Mouse (Mus musculus): ENCODE results near the gene Fndc5.
A peak's percentile ranks its signal among the peaks of the same experiment; 100 is the strongest.

The Fndc5 gene

DNA sequence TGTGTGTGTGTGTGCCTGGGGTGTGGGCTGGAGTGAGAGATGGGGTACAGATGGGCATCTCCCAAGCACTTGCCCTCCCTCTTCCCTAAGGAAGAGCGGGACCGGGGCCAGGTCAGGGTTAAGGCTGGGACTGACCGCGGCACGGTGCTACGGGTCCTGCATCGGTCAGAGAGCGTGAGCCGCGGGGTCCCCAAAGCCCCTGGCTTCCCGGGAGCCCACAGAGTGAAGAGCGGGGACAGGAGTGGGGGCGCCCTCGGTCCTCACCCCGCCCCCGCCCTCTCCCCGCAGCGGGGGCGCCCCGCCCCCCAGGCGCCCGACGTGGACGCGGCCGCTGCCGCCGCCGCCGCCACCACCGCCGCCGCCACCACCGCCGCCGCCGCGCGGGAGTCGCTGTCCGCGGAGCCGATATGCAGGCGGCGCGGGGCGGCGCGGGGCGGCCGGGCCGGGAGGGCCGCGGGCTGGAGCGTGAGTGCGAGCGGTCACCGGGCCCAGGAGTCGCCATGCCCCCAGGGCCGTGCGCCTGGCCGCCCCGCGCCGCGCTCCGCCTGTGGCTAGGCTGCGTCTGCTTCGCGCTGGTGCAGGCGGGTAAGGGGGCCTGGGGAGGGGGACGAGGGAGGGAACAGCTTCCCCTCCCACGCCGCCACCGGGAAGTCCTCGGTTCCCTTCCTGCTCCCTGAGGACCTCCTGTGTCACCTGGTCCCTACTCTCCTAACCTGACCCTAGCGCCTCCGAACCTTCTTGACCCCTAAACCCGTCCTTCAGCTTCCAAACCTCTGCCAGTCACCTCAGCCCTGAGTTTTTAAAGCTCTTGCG is at the start of gene Fndc5:
TSS of gene Fndc5 (plus strand) at position 421 of the 813 bp plus-strand sequence.
- peak; percentile 46 for DNase-seq (ENCODE audit: low spot score)

DNA sequence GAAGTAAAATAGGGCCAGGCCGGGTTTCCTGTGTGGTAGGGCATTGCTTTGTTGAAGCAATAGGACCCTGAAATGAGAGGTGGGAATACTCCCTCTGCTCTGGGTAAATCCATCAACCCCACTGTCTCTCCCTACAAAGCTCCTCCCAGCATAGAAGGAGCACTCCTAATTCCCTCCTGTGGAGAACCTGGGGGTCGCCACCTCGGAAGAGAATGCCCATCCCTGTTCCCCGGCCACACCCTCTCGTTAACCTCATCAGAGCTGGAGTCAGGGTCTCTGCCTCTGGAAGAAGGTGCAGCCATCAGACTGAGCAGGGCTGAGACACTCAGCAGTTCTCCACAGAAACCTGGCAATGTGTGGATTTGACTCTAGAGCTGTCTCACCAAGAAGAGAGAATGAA is 48.9 kb upstream of the Fndc5 start:
- DNase-seq (ENCODE audit: low spot score) = no peak

GRCm38 (mm10) chr4:129095276-129095675 is 41.5 kb upstream of the Fndc5 start:
- DNase-seq (ENCODE audit: low spot score) = no peak

DNA sequence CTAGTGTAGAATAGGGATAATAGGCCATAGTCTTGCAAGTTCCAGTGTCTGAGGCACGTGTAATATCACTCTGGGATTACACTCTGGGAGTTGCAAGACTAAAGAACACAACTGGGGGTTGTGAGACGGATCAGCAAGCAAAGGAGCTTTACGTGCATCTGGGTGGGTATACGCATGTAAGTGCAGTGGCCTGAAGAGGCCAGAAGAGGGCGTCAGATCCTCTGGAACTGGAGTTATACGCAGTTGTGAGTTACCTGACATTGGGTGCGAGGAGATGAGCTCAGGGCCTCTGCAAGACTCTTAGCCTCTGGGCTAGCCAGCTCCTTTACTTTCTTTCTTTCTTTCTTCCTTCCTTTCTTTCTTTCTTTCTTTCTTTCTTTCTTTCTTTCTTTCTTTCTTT is 39.8 kb upstream of the Fndc5 start:
- no peak for DNase-seq (ENCODE audit: low spot score)

GRCm38 (mm10) chr4:129102133-129102829 is 34.5 kb upstream of the Fndc5 start:
- DNase-seq (ENCODE audit: low spot score) = no peak

DNA sequence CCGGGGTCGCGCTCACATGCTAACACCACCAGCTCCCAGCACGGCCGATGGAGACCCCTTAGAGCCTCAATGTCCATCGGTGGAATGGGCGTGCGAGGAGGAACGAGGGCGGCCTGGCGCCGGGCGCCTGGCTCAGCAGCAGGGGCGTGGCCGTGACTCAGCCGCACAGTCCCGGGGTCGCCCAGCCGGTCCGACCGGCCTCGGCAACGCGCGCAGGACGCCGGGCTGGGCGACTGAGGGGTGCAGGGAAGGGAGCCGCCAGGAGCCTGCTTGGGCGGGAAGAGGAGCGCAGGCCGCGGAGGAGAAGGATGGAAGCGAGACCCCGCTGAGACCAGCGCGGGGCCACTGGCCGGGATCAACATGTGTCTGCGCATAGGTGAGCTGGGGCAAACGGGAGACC is 31.4 kb upstream of the Fndc5 start, which contains the start of gene Tmem54:
TSS of gene Tmem54 (plus strand) at position 193 of the 400 bp plus-strand sequence.
- no peak for DNase-seq (ENCODE audit: low spot score)

- no peak for DNase-seq (ENCODE audit: low spot score)
Measured at GRCm38 (mm10) chr4:129106073-129106472, 30.7 kb upstream of the Fndc5 start.

DNA sequence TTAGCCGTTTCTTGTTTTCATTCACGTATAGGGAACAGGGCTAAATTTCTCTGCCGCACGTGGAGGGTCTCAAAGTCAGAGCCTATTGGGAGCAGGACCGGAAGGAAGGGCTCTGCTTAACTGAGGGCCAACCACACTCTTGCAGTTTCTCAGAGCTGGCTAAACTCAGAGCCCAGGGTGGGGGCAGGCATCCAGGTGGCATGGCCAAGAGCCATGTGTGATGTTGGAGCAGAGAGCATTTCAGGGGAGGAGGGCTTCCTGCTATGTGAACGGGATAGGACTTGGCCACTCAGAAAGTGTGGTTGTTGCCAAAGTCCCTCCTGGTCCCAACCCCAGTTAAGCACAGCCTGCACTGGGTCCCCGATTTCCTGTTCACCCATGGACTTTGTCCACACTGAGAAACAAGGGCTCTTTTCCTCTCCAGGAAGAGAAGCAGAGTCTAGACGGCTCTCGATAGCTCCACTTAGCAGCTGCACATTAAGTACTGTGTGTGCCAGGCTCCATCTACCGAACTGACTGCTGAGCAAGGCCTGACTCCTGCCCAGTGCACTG is 29.4 kb upstream of the Fndc5 start:
- no peak for DNase-seq (ENCODE audit: low spot score)

DNA sequence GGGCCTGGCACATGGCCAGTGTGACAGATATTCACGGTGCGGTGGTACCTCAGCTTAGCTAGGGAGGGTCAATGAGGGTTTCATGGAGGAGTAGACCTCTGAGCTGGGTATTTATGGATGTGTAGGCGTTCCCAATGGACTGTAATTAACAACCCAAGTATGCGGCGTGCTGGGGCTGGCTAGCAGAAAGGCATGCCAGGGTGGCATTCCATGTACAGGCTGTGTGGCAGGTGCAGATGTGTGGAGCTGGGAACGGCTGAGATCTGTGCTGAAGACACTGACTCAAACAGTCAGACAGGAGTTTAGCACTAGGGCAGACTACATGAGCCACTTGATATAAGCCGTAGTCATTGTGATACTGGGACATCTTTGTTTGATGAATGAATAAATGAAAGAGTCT is 28.2 kb upstream of the Fndc5 start:
- DNase-seq (ENCODE audit: low spot score) = no peak

- no peak for DNase-seq (ENCODE audit: low spot score)
Measured at GRCm38 (mm10) chr4:129110804-129111203, 26.0 kb upstream of the Fndc5 start.

GRCm38 (mm10) chr4:129111350-129111749 is 25.4 kb upstream of the Fndc5 start:
- DNase-seq (ENCODE audit: low spot score) = peak; percentile 31

DNA sequence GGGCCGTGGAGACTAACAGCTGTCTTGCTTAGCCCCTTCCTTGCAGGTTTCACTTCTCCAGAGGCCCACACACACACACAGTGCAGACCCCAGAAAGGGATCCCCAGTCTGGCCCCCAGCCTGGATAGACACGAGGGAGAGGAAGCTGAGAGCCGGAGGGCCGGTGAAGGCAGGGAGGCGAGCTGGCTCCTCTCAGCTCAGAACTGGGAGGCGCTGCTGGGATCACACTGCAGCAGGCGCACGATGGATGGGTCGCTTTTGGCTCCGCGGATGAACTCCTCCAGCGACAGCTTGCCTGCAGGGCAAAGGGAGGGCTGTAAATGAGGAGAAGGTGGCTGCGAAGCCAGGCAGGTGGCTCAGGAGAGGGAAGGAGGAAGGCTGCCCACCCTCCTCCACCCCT is 24.6 kb upstream of the Fndc5 start:
- no peak for DNase-seq (ENCODE audit: low spot score)

DNA sequence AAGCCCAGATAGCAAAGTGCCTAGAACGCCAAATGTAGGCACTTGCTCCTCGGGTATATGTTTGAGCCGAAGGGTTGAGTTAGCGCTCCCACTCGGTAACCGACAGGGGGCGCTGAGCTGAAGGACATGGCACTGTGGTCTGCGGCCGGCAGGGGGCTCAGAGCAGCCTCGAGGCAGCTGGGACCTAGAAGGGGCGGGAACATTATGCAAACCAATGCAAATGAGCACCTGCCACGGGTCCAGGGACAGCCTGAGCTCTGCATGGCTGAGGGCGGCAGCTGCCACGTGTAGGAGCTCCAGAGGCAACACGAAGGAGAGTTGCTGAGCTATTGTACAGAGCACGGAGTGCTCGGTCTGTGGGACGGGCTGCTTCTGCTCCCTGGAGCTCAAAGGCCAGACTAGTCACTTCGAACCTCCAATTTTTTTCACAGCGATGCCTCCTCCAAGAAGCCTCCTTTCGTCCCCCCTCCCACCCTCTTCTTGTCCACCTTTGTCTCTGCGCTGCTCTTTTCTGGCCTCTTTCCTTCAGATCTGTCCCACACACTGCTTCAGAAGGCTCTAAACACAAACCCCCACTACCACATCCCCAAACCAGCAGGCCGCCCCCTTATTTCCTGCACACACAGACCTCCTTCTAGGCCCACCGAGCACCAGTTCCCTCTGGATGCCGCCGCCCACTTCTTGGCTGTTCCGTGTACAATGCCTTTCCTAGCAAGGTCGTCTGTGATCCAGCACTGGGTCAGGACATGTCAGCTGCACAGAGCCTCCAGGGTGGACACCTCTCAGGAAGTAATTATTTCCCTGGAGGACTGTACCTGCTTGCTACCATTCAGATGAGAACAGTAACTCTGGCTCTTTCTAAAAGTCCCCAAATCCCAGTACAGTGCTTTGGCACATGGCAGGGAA is 23.5 kb upstream of the Fndc5 start:
- peak; percentile 76 for DNase-seq (ENCODE audit: low spot score)

DNA sequence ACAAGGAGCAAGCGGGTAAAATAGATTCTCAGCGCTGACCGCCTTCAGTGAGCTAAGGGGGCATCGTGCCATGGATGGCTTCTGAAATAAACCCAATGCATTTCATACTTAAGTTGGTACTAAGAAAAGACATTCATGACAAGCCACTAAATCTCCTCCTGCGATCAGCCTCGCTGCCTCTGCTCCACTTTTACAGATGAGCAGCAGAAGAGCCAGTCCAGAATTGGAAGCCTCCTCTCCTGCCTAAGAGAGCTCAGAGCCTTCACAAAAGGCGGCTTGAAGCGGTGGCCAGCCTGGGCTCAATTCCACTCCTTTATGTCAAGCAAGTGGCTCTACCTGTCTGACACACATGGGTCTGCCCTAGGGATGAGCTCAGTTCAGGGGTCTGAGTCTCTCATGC is 20.1 kb upstream of the Fndc5 start:
- no peak for DNase-seq (ENCODE audit: low spot score)

DNA sequence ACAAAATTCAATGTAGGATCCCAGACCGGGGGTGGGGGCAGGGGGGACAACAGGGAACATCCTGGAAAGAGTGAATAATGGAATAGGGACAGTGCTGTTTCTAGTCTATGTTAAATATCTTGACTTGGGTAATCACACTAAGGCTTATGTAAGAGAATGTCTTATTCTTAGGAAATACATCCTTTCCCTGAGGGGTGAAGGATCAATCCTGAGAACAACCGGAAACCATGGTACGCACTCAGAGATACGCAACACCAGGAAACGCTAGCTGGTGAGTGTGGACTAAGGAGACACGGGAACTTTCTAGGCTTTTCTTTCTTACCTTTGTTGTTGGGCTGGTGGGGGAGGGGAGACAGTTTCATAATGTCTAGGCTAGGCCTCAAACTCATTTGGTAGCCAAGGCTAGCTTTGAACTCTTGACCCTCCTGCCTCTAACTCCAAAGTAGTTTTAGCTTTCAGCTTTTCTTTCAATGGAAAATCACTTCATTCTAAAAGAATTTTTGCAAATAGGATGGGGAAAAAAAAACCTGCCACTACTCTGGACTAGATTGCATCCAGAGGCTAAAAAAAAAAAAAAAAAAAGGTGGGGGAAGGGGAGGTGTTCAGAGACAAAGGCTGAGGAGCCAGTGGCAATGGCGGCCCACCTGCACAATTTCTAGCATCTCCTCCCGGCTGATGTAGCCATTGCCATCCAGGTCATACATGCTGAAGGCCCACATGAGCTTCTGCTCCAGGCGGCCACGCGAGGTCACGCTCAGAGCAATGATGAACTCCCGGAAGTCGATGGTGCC is 18.9 kb upstream of the Fndc5 start:
- no peak for DNase-seq (ENCODE audit: low spot score)

- DNase-seq (ENCODE audit: low spot score) = no peak
Measured at GRCm38 (mm10) chr4:129119708-129120107, 17.1 kb upstream of the Fndc5 start.

- peak; percentile 63 for DNase-seq (ENCODE audit: low spot score)
Measured at GRCm38 (mm10) chr4:129120520-129121445, 16.0 kb upstream of the Fndc5 start.

- DNase-seq (ENCODE audit: low spot score) = peak; percentile 20
Measured at GRCm38 (mm10) chr4:129121569-129122086, 15.2 kb upstream of the Fndc5 start, which contains the start of gene Hpca. Gene Hpca (minus strand): TSS chr4:129122036.

GRCm38 (mm10) chr4:129122107-129122506 is 14.7 kb upstream of the Fndc5 start:
- no peak for DNase-seq (ENCODE audit: low spot score)

DNA sequence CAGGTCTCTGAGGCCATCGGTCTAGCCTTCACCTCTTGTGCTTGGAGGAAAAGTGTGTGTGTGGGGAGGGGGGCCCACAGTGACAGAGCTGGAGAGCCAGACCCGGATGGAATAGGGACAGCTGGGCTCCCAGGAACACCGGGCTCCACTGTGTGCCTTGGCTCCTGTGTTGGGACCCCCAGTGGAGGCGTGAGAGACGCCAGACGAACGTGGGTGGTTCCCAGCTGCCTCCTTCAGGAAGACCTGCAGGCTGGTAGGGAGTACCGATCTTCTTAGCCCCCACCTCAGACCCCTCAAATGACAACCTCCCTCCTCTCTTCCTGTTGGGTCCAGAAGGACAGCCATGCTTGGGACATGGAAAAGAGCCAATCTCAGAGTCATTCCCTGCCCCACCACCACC is 14.1 kb upstream of the Fndc5 start:
- DNase-seq (ENCODE audit: low spot score) = no peak
